In genomic region chr19:25613476-25614300, GRCm38 (mm10) we compare ENCODE assay signal across 22 mouse cellular contexts. TPM values are rescaled to one million over a fixed set of nuclear protein-coding genes. Genes with fewer than 3 reads are reported as not detected.
A peak's percentile ranks its signal among the peaks of the same experiment; 100 is the strongest.
DNase-seq lines count a peak whose midpoint lies in the region; ATAC-seq and TF ChIP-seq lines count a peak whose summit lies in the region.
"Had no signal": no experiment of that assay in that cellular context is flagged by ENCODE, and none has a peak within 500 bp of the region (broad histone marks: within the 10 kb centered on the region; RNA-seq: fewer than 3 reads in every experiment).

No protein-coding gene starts in this region.

- ATAC-seq in midbrain, embryonic 14.5 days (ENCODE audit: low FRiP score, low TSS enrichment): no peak
- ATAC-seq in midbrain, postnatal 0 days (ENCODE audit: low FRiP score): no peak
- ATAC-seq in forebrain, embryonic 11.5 days (replicated peaks; ENCODE audit: low FRiP score): no peak
- ATAC-seq in limb, embryonic 11.5 days (ENCODE audit: insufficient number of reproducible peaks, low FRiP score, low TSS enrichment, low read depth): no peak
- ATAC-seq: intestine, postnatal 0 days had no signal

- H3K4me3 ChIP-seq in midbrain, embryonic 14.5 days (replicated peaks; ENCODE audit: low read depth, low read length): no peak overlapping the region
- no peak overlapping the region for H3K4me3 ChIP-seq in midbrain, postnatal 0 days (ENCODE audit: low read depth, low read length)
- peak overlapping the region; percentile 65 for H3K4me3 ChIP-seq in forebrain, embryonic 11.5 days (ENCODE audit: low read depth, low read length)
- no peak overlapping the region for H3K4me3 ChIP-seq in limb, embryonic 11.5 days (ENCODE audit: low read depth, low read length)
- H3K4me3 ChIP-seq: heart, embryonic 15.5 days; hindbrain, embryonic 12.5 days; limb, embryonic 15.5 days; neural tube, embryonic 13.5 days had no signal

- H3K27me3 ChIP-seq in midbrain, embryonic 14.5 days (ENCODE audit: control insufficient read depth, insufficient read depth, low read length): peaks cover 87% of the 10 kb centered on the region
- peaks cover 78% of the 10 kb centered on the region for H3K27me3 ChIP-seq in midbrain, postnatal 0 days (ENCODE audit: insufficient read depth, low read length)
- H3K27me3 ChIP-seq in forebrain, embryonic 11.5 days (ENCODE audit: control insufficient read depth, insufficient read depth, low read length): peaks cover 56% of the 10 kb centered on the region
- H3K27me3 ChIP-seq in limb, embryonic 11.5 days (ENCODE audit: control insufficient read depth, insufficient read depth, low read length): peaks cover 46% of the 10 kb centered on the region

- H3K9ac ChIP-seq in midbrain, embryonic 14.5 days (replicated peaks; ENCODE audit: low read length): no peak overlapping the region
- H3K9ac ChIP-seq in midbrain, postnatal 0 days (replicated peaks; ENCODE audit: low read length, poor library complexity, severe bottlenecking): no peak overlapping the region
- H3K9ac ChIP-seq in forebrain, embryonic 11.5 days (ENCODE audit: low read length): peak overlapping the region; percentile 53
- H3K9ac ChIP-seq in limb, embryonic 11.5 days (ENCODE audit: low read length): no peak overlapping the region
- H3K9ac ChIP-seq: heart, embryonic 15.5 days; hindbrain, embryonic 12.5 days; limb, embryonic 15.5 days; neural tube, embryonic 13.5 days had no signal

- H3K9me3 ChIP-seq in midbrain, embryonic 14.5 days (ENCODE audit: control insufficient read depth, low read length): no peaks in the 10 kb centered on the region
- no peaks in the 10 kb centered on the region for H3K9me3 ChIP-seq in midbrain, postnatal 0 days (ENCODE audit: low read length)
- no peaks in the 10 kb centered on the region for H3K9me3 ChIP-seq in forebrain, embryonic 11.5 days (ENCODE audit: control insufficient read depth, low read length)
- H3K9me3 ChIP-seq in limb, embryonic 11.5 days (ENCODE audit: control insufficient read depth, low read length): no peaks in the 10 kb centered on the region
- H3K9me3 ChIP-seq: heart, embryonic 15.5 days; hindbrain, embryonic 12.5 days; limb, embryonic 15.5 days; neural tube, embryonic 13.5 days had no signal

- no peak for TF ChIP-seq CTCF in midbrain, postnatal 0 days (IDR thresholded peaks at IDR 0.05)

- DNase-seq in midbrain, embryonic 14.5 days: peak; percentile 27
- no peak for DNase-seq in midbrain, postnatal 0 days (ENCODE audit: low spot score)
- peak; percentile 65 for DNase-seq in embryo, embryonic 10.5 days (ENCODE audit: low spot score)
- no peak for DNase-seq in forebrain, embryonic 11.5 days (ENCODE audit: low spot score)
- DNase-seq in limb, embryonic 11.5 days (ENCODE audit: low spot score): peak; percentile 72
- DNase-seq in kidney, adult 9 months: no peak
- no peak for DNase-seq in heart, adult 8-10 months (ENCODE audit: low spot score)
- no peak for DNase-seq in left cerebral cortex, adult 18-20 months (ENCODE audit: low spot score in 2 of 2)
- DNase-seq: adrenal gland, postnatal 36 days; cerebellum, adult 9-10 months; heart, adult 18-20 months; lung, adult 18-20 months; lung, postnatal 36 days; right cerebral cortex, postnatal 4 days had no signal

- no peaks in the 10 kb centered on the region for H3K36me3 ChIP-seq in midbrain, embryonic 14.5 days (ENCODE audit: control insufficient read depth, insufficient read depth, low read length)
- no peaks in the 10 kb centered on the region for H3K36me3 ChIP-seq in midbrain, postnatal 0 days (ENCODE audit: insufficient read depth, low read length)
- no peaks in the 10 kb centered on the region for H3K36me3 ChIP-seq in forebrain, embryonic 11.5 days (ENCODE audit: control insufficient read depth, insufficient read depth, low read length)
- H3K36me3 ChIP-seq in limb, embryonic 11.5 days (ENCODE audit: control insufficient read depth, insufficient read depth, low read length): no peaks in the 10 kb centered on the region
- H3K36me3 ChIP-seq: G1E; heart, embryonic 15.5 days; hindbrain, embryonic 12.5 days; limb, embryonic 15.5 days; neural tube, embryonic 13.5 days had no signal

- no peak overlapping the region for H3K27ac ChIP-seq in midbrain, embryonic 14.5 days (replicated peaks; ENCODE audit: low read depth, low read length)
- no peak overlapping the region for H3K27ac ChIP-seq in midbrain, postnatal 0 days (ENCODE audit: low read depth, low read length)
- H3K27ac ChIP-seq in forebrain, embryonic 11.5 days (ENCODE audit: low read depth, low read length): peak overlapping the region; percentile 27; the same call in 1 of the 2 replicates
- H3K27ac ChIP-seq in limb, embryonic 11.5 days (replicated peaks; ENCODE audit: low read depth, low read length): no peak overlapping the region
- H3K27ac ChIP-seq: heart, embryonic 15.5 days; hindbrain, embryonic 12.5 days; kidney, postnatal 0 days; limb, embryonic 15.5 days; neural tube, embryonic 13.5 days had no signal

- peaks cover 9% of the 10 kb centered on the region; the same call in 1 of the 2 replicates for H3K4me1 ChIP-seq in midbrain, embryonic 14.5 days (ENCODE audit: control insufficient read depth, insufficient read depth, low read length)
- H3K4me1 ChIP-seq in midbrain, postnatal 0 days (ENCODE audit: insufficient read depth, low read length): peaks cover 5% of the 10 kb centered on the region; the same call in 1 of the 2 replicates
- peaks cover 15% of the 10 kb centered on the region for H3K4me1 ChIP-seq in forebrain, embryonic 11.5 days (replicated peaks; ENCODE audit: control insufficient read depth, insufficient read depth, low read length)
- H3K4me1 ChIP-seq in limb, embryonic 11.5 days (ENCODE audit: control insufficient read depth, insufficient read depth, low read length): peaks cover 14% of the 10 kb centered on the region

- WGBS in midbrain, embryonic 14.5 days: 10% methylated on average over 13 of the region's 13 CpGs
- 10% methylated on average over 13 of the region's 13 CpGs for WGBS in midbrain, postnatal 0 days
- 8% methylated on average over 13 of the region's 13 CpGs for WGBS in forebrain, embryonic 11.5 days
- WGBS in limb, embryonic 11.5 days: 6% methylated on average over 13 of the region's 13 CpGs

- no peak overlapping the region for H3K4me2 ChIP-seq in midbrain, embryonic 14.5 days (ENCODE audit: low read length)
- H3K4me2 ChIP-seq in midbrain, postnatal 0 days (ENCODE audit: low read depth, low read length, poor library complexity, severe bottlenecking): no peak overlapping the region
- H3K4me2 ChIP-seq in forebrain, embryonic 11.5 days (ENCODE audit: low read depth, low read length, severe bottlenecking): peak overlapping the region; percentile 57
- H3K4me2 ChIP-seq in limb, embryonic 11.5 days (ENCODE audit: low read depth, severe bottlenecking): no peak overlapping the region
- H3K4me2 ChIP-seq: heart, embryonic 15.5 days; hindbrain, embryonic 12.5 days; limb, embryonic 15.5 days; neural tube, embryonic 13.5 days had no signal

RNA-seq across cellular contexts. Expression of gene Dmrt3, which starts 3.6 kb away (rescaled TPM):
- 0.54 TPM in 1 of 2 replicates, not detected in the other for polyA plus RNA-seq in midbrain, embryonic 14.5 days (2014; fragmentation: Nextera tagmentation; extraction: Ambion mirVana)
- total RNA-seq in midbrain, postnatal 0 days (2014; rRNA removed): 0.93 TPM in 1 of 2 replicates, not detected in the other
- polyA plus RNA-seq in midbrain, postnatal 0 days (2015; fragmentation: Nextera tagmentation; extraction: Ambion mirVana): 0.06 TPM in 1 of 2 replicates, not detected in the other
- polyA plus RNA-seq in forebrain, embryonic 11.5 days (2014; fragmentation: Nextera tagmentation; extraction: Ambion mirVana): 21.8 and 23.8 TPM in 2 replicates
- 0.05 and 0.07 TPM in 2 replicates for polyA plus RNA-seq in limb, embryonic 11.5 days (2014; fragmentation: Nextera tagmentation; extraction: Ambion mirVana)
- not detected for total RNA-seq in heart, adult 8-10 months (2022)
- total RNA-seq in left cerebral cortex, adult 18-20 months (2021): not detected
- total RNA-seq: adrenal gland, postnatal 36 days; gastrocnemius, adult 18-20 months had no signal
- polyA plus RNA-seq: G1E; intestine, postnatal 0 days had no signal

RNA-seq across cellular contexts. Expression of gene Dmrt2, which starts 58.5 kb away (rescaled TPM):
- polyA plus RNA-seq in midbrain, embryonic 14.5 days (2014; fragmentation: Nextera tagmentation; extraction: Ambion mirVana): 0.09 TPM in 1 of 2 replicates, not detected in the other
- total RNA-seq in midbrain, postnatal 0 days (2014; rRNA removed): 0.11 and 0.14 TPM in 2 replicates
- 0.07 TPM in 1 of 2 replicates, not detected in the other for polyA plus RNA-seq in midbrain, postnatal 0 days (2015; fragmentation: Nextera tagmentation; extraction: Ambion mirVana)
- polyA plus RNA-seq in forebrain, embryonic 11.5 days (2014; fragmentation: Nextera tagmentation; extraction: Ambion mirVana): 0.41 and 0.48 TPM in 2 replicates
- polyA plus RNA-seq in limb, embryonic 11.5 days (2014; fragmentation: Nextera tagmentation; extraction: Ambion mirVana): 11.1 and 11.5 TPM in 2 replicates
- under 1 TPM in 3 of 4 experiments, not detected in 1; 0.22 to 0.55 (median 0.31) TPM for total RNA-seq in heart, adult 8-10 months (2022)
- total RNA-seq in left cerebral cortex, adult 18-20 months (2021): 1 to 10 TPM; 1.6 TPM
- total RNA-seq: G1E had no signal
- polyA plus RNA-seq: G1E had no signal

Comparison
In these comparisons a context has a peak if more than half of its experiments do, and no peak if none do; other contexts are left out.
1. DNase-seq: peak in midbrain, embryonic 14.5 days (single experiment), embryo, embryonic 10.5 days (single experiment) and limb, embryonic 11.5 days (single experiment); none in midbrain, postnatal 0 days (single experiment), forebrain, embryonic 11.5 days (single experiment), kidney, adult 9 months (single experiment), heart, adult 8-10 months (single experiment) and left cerebral cortex, adult 18-20 months (0 of 2).
2. RNA of gene Dmrt3, which starts 3.6 kb away (polyA plus RNA-seq): 21.8 to 23.8 TPM in forebrain, embryonic 11.5 days; 0.06 TPM in midbrain, postnatal 0 days, 0.05 to 0.07 TPM in limb, embryonic 11.5 days and 0.54 TPM in midbrain, embryonic 14.5 days; every median in the first group is over 10 times any median in the second.